Mouse (Mus musculus) intestine, embryonic 16.5 days (tissue): ENCODE data around the gene Tubb5. TPM values are rescaled to one million over a fixed set of nuclear protein-coding genes. Genes with fewer than 3 reads are reported as not detected.

ENCODE experiments used
- ATAC-seq: fragments of 200-750 bp; cut with Nextera tagmentation; 2 replicates; pipeline ENCODE4 v1.8.0; 2017; ENCODE audit warnings: moderate TSS enrichment, moderate library complexity
- H3K27ac ChIP-seq: fragments of 300-500 bp; sonication (generic); 2 replicates; pipeline ENCODE4 v1.5.1; 2014; ENCODE audit warnings: mild to moderate bottlenecking, low read length
- H3K27me3 ChIP-seq: fragments of 300-500 bp; sonication (generic); replicated peaks from 2 replicates; pipeline ENCODE4 v1.6.1; 2014; ENCODE audit warnings: low read length, control low read depth, mixed read lengths; ENCODE audit not compliant: control insufficient read depth, insufficient read depth
- H3K36me3 ChIP-seq: fragments of 300-500 bp; sonication (generic); 2 replicates; pipeline ENCODE4 v1.6.1; 2014; ENCODE audit warnings: low read length, control low read depth; ENCODE audit not compliant: control insufficient read depth, insufficient read depth
- H3K4me1 ChIP-seq: fragments of 300-500 bp; sonication (generic); 2 replicates; pipeline ENCODE4 v1.6.1; 2014; ENCODE audit warnings: low read length, control low read depth, mixed read lengths; ENCODE audit not compliant: control insufficient read depth, insufficient read depth
- H3K4me2 ChIP-seq: fragments of 300-500 bp; sonication (generic); 2 replicates; pipeline ENCODE4 v1.6.1; 2014; ENCODE audit warnings: low read depth, low read length, control low read depth
- H3K4me3 ChIP-seq: fragments of 300-500 bp; sonication (generic); 2 replicates; pipeline ENCODE4 v1.5.1; 2014; ENCODE audit warnings: mild to moderate bottlenecking, low read length
- H3K9ac ChIP-seq: fragments of 300-500 bp; sonication (generic); 2 replicates; pipeline ENCODE4 v1.6.1; 2014; ENCODE audit warnings: low read depth, low read length
- H3K9me3 ChIP-seq: fragments of 300-500 bp; sonication (generic); 2 replicates; pipeline ENCODE4 v1.6.1; 2016; ENCODE audit warnings: low read length, control low read depth; ENCODE audit not compliant: control insufficient read depth
- WGBS: fragments of 180-500 bp; shearing (Covaris S2); extraction: QIAGEN DNeasy Blood & Tissue Kit; methylation state at CpG from one replicate; pipeline ENCODE4 v1.1.7; 2014; 5-methylcytosine and 5-hydroxymethylcytosine counted together
- polyA plus RNA-seq: library from polyadenylated mRNA; unstranded; fragments of >200 nt; fragmentation: Nextera tagmentation; extraction: Ambion mirVana; gene quantifications from 2 replicates; pipeline ENCODE4 v1.2.1, GENCODE M21; 2015

Tubb5 gene
- polyA plus RNA-seq, 1 experiment from 2014 or later, result 622 TPM

DNA sequence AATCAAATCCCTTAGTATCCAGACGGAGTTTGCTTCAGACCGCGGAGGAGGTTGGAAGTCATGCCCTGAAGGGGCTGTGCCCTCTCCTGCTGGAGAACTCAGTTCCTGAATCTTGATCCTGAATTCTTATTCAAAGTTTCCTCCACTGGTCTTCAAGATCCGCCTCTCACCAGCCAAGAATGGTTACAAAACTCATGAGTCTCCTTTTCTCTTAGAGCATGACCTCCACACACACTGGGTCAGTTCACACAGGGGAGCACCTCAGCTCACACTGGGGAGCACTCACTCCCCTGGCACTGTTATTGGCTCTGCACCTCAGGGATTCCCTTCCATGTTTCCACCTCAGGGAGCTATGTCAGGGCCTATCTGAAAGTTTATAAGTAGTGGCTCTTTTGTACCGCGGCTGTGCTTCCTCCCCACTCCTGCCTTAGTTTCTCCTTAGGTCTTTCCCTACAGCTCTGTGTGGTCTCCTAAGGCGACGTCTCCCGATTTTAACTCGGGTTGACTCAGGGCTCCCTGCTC is 26.8 kb upstream of the Tubb5 start:
- ATAC-seq, result no peak
- Histone ChIP-seq H3K4me3 (peak overlapping the region; percentile 62), H3K27ac (peak overlapping the region; percentile 89), H3K27me3 (no peaks in the 10 kb centered on the region), H3K36me3 (no peaks in the 10 kb centered on the region), H3K9ac (peak overlapping the region; percentile 77), H3K9me3 (no peaks in the 10 kb centered on the region), H3K4me1 (peaks cover 26% of the 10 kb centered on the region), H3K4me2 (peak overlapping the region; percentile 81)
- 31% methylated on average over 10 of the region's 10 CpGs for WGBS

DNA sequence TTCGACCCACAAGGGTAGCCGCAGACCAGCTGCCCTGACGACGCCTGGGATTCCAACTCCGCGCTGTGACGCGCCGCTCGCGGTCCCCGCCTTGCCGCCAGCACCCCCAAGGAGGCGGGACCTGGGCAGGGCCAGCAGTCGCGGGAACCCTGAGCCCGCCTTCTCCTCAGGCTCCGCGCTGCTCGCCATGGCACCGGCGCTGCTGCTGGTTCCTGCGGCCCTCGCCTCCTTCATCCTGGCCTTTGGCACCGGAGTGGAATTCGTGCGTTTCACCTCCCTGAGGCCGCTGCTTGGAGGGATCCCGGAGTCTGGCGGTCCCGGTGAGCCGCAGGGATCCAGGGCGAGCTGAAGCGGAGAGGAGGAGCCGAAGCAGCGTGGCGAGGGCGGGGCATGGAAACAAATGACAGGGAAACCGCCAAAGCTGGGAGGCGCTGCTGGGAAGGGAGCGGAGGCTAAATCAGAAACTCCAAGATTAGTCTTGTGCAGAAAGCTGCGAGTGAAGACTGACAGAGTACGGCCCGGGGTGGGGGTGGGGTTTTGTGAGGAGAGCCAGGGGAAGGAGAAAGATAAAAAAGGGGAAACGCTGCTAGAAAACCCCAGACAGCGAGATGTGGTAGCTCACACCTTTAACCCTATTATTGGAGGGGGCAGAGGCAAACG is 23.2 kb upstream of the Tubb5 start, which contains the start of gene Nrm:
Gene Nrm, plus strand, starts transcription at position 121 of the 660 bp plus-strand sequence.
- H3K9ac ChIP-seq, result peak within 1 kb of the TSS; percentile 80
- under 1% methylated on average over 47 of the region's 47 CpGs for WGBS
- H3K36me3 ChIP-seq, result 0 out of 2 replicates have a peak, but pooled peaks cover 3% of the 10 kb centered on the region
- H3K4me2 ChIP-seq, result peak within 1 kb of the TSS; percentile 66
- H3K9me3 ChIP-seq, result no peaks in the 10 kb centered on the region
- H3K27ac ChIP-seq, result peak within 1 kb of the TSS; percentile 88
- peak within 1 kb of the TSS; percentile 86 for H3K4me3 ChIP-seq
- ATAC-seq, result peak; percentile 95
- no peaks in the 10 kb centered on the region for H3K27me3 ChIP-seq
- H3K4me1 ChIP-seq, result peaks cover 12% of the 10 kb centered on the region; the same call in 1 of the 2 replicates

DNA sequence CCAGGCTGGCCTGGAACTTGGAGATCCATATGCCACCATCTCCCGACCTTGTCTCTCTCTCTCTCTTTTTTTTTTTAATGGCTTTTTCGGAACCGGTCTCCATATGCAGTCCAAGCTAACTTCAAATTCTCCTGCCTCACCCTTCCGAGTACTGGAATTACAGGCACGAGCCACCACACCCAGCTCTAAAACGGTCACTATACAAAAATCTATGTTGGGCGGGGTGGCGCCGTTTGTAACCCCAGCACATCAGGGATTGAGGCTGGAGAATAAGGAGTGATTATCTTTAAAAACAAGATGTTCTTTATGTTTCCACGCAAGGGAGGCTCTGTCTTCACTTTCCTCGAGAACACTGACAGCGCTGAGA is 22.7 kb upstream of the Tubb5 start:
- WGBS, result 4% methylated on average over 12 of the region's 12 CpGs
- Histone ChIP-seq H3K4me2 (peak overlapping the region; percentile 66), H3K27me3 (no peaks in the 10 kb centered on the region), H3K9ac (peak overlapping the region; percentile 80), H3K27ac (no peak overlapping the region), H3K4me3 (peak overlapping the region; percentile 86), H3K9me3 (no peaks in the 10 kb centered on the region), H3K36me3 (0 out of 2 replicates have a peak, but pooled peaks cover 3% of the 10 kb centered on the region), H3K4me1 (peaks cover 12% of the 10 kb centered on the region; the same call in 1 of the 2 replicates)
- ATAC-seq, result peak; percentile 26; the same call in 1 of the 2 replicates

DNA sequence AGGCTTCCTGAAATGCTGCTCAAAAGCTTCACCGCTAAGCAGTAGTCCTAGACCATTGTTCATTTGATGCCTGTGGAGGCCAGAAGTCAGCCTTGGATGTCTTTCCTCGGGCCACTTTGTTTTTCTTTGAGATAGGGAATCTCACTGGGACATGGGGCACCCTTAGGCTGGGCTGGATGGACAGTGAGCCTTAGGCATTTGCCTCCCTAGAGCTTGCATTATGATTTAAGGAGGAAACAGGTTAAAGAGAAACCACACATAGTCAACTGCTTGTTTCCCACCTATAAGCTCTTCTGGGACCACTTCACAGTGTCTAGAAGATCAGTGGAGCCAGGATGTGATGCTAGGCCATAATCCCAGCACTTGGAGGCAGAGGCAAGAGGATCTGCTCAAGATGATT is 21.7 kb upstream of the Tubb5 start:
- Histone ChIP-seq H3K27me3 (no peaks in the 10 kb centered on the region), H3K27ac (no peak overlapping the region), H3K4me2 (no peak overlapping the region), H3K4me3 (no peak overlapping the region), H3K4me1 (peaks cover 9% of the 10 kb centered on the region; the same call in 1 of the 2 replicates), H3K9ac (no peak overlapping the region), H3K9me3 (no peaks in the 10 kb centered on the region), H3K36me3 (0 out of 2 replicates have a peak, but pooled peaks cover 4% of the 10 kb centered on the region)
- ATAC-seq, result no peak
- 62% methylated on average over 2 of the region's 2 CpGs for WGBS

GRCm38 (mm10) chr17:35859371-35859770 is 21.3 kb upstream of the Tubb5 start:
- Histone ChIP-seq H3K27ac (no peak overlapping the region), H3K27me3 (no peaks in the 10 kb centered on the region), H3K4me2 (no peak overlapping the region), H3K4me3 (no peak overlapping the region), H3K9ac (no peak overlapping the region), H3K9me3 (no peaks in the 10 kb centered on the region), H3K4me1 (peaks cover 9% of the 10 kb centered on the region; the same call in 1 of the 2 replicates), H3K36me3 (0 out of 2 replicates have a peak, but pooled peaks cover 5% of the 10 kb centered on the region)
- WGBS, result 94% methylated on average over 1 of the region's 1 CpGs
- no peak for ATAC-seq

DNA sequence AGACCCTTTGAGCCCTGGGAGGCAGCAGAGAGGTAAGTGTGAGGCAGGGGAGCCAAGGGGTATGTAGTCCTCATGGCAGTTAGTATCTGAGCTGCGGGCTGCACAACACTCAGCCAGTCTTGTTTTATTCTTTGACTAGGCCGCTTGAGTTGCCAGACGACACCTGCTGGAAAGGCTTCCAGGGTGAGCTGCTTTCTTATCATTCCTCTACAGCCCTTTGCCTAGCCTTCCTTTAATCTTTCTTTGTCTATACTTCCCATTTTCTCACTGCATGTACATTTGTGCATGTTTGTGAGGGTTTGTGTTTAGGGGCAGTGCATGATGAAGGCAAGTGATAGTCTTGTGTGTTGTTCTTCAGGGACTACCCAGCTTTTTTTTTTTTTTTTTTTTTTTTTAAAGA is 12.9 kb upstream of the Tubb5 start:
- H3K27ac ChIP-seq, result no peak overlapping the region
- no peaks in the 10 kb centered on the region for H3K27me3 ChIP-seq
- peaks cover 24% of the 10 kb centered on the region for H3K36me3 ChIP-seq
- 87% methylated on average over 3 of the region's 3 CpGs for WGBS
- no peaks in the 10 kb centered on the region for H3K9me3 ChIP-seq
- no peak overlapping the region for H3K4me3 ChIP-seq
- no peak for ATAC-seq
- H3K9ac ChIP-seq, result no peak overlapping the region
- no peak overlapping the region for H3K4me2 ChIP-seq
- no peaks in the 10 kb centered on the region for H3K4me1 ChIP-seq

DNA sequence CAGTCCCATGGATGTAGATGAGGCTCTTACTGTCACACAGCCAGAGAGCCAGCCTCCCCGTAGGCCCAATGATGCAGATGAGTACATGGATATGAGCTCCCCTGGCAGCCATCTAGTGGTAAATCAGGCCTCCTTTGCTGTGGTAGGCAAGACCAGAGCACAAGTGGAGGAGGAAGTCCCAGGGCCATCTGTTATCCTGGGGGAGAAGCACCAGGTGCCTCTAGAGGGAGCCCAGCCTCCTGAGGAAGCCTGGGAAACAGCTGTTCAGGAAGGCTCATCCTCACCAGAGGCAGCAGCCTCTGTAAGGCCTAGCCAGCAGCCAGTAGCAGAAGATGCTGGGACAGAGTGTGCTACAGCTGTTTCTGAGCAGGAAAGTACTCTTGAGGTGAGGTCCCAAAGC is 10.0 kb upstream of the Tubb5 start:
- no peak overlapping the region for H3K27ac ChIP-seq
- no peak overlapping the region for H3K4me3 ChIP-seq
- H3K27me3 ChIP-seq, result no peaks in the 10 kb centered on the region
- 54% methylated on average over 1 of the region's 1 CpGs for WGBS
- no peaks in the 10 kb centered on the region for H3K4me1 ChIP-seq
- peaks cover 23% of the 10 kb centered on the region for H3K36me3 ChIP-seq
- no peak overlapping the region for H3K9ac ChIP-seq
- H3K4me2 ChIP-seq, result no peak overlapping the region
- ATAC-seq, result peak; percentile 40; the same call in 1 of the 2 replicates
- no peaks in the 10 kb centered on the region for H3K9me3 ChIP-seq

DNA sequence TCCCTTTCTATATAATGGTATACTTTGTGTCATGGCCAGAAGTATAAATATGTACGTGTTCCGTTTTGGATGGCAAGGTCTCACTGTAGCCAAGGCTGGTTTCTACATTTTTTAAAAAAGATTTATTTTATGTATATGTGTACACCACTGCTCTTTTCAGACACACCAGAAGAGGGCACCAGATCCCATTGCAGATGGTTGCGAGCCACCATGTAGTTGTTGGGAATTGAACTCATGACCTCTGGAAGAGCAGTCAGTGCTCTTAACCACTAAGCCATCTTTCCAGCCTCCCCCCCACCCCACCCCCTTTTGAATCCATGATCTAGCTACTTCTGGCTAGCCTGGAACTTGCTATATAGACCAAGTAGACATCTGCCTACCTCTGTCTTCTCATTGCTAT is 5.4 kb upstream of the Tubb5 start:
- no peak overlapping the region for H3K27ac ChIP-seq
- WGBS, result 94% methylated on average over 3 of the region's 3 CpGs
- H3K36me3 ChIP-seq, result peaks cover 7% of the 10 kb centered on the region
- peaks cover 3% of the 10 kb centered on the region for H3K4me1 ChIP-seq
- no peak overlapping the region for H3K9ac ChIP-seq
- H3K27me3 ChIP-seq, result no peaks in the 10 kb centered on the region
- ATAC-seq, result no peak
- H3K4me3 ChIP-seq, result no peak overlapping the region
- H3K9me3 ChIP-seq, result no peaks in the 10 kb centered on the region
- no peak overlapping the region for H3K4me2 ChIP-seq

DNA sequence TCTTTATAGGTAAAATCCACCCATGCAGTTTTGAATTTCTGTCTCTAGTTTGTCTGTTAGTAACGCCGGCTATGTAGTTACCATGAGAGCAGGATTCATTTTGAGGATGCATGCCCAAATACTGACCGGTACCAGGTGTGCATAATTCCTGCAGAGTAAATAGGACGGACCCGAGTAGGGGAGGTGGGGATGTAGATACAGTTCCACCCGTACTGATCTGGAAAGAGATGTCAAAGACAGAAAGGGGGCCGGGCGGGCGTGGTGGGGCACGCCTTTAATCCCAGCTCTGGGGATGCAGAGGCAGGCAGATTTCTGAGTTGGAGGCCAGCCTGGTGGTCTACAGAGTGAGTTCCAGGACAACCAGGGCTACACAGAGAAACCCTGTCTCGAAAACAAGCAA is 3.9 kb upstream of the Tubb5 start:
- Histone ChIP-seq H3K36me3 (peaks cover 3% of the 10 kb centered on the region), H3K27ac (peak overlapping the region; percentile 87), H3K4me1 (peaks cover 3% of the 10 kb centered on the region), H3K9ac (peak overlapping the region; percentile 74), H3K9me3 (no peaks in the 10 kb centered on the region), H3K27me3 (no peaks in the 10 kb centered on the region), H3K4me3 (peak overlapping the region; percentile 68), H3K4me2 (peak overlapping the region; percentile 69)
- ATAC-seq, result no peak
- 15% methylated on average over 11 of the region's 11 CpGs for WGBS
